Mouse (Mus musculus): ENCODE measurements around the gene Arhgap10.

Arhgap10 gene

DNA sequence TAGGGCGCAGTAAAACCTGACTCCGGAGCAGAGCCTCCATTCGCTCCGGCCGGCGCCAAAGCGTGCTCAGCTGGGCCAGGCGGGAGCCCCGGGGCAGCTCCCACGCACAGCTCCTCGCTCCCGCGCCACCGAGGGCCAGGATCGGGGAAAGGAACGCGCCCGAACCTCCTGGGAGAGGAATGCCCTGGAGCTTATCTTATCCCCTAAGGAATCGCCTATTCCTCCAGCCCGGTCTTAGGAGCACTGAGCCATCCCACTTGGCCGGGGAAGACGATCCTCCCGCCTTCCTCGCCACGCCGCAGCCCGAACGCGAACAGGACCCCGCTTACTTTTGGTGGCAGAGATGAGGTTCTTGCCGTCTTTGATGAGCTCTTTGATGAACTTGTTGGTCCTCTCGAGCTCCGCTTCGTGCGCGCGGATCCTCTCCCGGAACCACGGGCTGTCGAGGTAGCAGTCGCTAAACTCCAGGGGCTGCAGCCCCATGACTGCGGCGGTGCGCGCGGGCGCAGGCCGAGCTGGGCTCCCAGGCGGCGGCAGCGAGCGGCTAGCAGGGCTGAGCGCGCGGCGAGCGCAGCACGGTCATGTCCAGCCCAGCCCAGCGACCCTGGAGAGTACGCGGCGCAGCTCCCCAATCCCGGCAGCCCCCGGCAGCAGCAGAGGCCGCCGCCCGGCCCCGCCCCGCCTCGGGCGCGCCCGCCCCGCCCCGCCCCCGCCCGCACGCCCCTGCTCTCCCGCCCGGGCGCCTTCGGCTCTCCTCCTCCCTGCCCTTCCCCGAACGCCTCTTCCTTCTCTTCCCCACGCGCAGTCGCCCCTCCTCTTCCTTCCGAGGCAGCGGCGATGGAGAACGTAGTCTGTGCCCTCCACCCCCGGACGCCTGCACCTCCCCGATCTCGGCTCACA lies at the start of gene Arhgap10:
Gene Arhgap10 (minus strand): TSS at position 653 of the 900 bp plus-strand sequence.
- DNase-seq, result peak; percentile 76

DNA sequence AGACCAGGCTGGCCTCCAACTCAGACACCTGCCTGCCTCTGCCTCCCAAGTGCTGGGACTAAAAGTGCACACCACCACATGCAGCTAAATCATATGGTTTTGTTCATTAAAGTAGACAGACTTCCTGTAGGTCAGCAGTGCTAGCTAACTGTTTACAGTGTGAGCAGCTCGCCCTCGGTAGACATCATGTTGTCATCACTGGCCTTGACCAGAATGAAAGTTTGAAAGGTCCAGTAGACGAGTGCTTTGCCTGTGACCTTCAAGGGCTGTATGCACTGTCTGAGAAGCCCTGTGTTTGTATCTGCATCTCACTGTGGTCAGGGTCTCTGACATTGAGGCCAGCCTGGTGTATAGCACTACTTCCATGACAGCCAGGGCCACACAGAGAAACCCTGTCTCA lies 43.7 kb upstream of the Arhgap10 start:
- DNase-seq, result no peak

DNA sequence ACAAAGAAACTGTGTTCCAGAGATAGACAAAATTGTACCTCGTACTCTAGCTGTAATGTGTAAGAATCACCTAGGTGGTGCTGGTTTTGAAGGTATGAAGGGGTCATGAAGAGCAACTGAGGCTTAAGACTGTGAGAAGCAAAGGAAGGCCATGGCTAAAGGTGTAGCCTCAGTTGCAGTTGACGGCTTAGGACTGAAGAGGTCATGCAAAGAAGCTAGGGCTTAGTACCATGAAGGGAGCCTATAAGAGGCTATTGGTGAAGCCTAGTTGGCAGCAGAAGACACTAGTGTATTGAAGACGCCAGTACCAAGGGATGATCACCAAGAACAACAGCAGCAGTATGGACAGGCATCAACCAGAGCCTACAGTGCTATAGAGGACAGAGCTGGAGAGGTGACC lies 34.7 kb upstream of the Arhgap10 start:
- no peak for DNase-seq

DNA sequence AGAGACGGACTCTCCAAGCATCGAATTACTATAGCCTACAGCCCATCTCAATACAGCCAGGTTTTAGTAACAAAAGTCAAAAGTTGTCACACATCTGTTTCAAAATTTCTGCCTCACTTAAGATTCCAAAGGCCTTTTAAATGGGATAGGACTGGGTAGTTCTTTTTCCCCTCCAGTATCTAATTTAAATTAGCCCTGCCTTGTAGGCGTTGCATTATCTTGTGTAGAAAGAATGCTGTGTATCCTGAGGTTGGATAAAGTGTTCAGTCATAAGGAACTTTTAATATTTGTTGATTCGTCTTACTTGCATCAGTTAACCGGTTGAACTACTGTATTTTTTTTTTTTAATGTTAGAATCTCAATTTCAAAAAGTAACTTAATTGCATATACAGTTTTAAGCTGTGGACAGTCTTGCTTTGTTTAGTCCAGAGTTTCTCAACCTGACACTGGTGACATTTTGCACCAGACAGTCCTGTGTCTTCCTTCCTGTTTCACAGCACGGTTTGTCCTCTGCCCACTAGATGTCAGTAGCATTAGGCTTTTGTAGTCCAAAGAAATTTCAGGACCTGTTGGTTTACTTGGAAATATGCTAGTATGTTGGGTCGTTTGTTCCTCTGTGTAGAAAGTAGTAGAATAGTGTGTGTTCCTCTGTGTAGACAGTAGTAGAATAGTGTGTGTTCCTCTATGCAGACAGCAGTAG lies 32.3 kb upstream of the Arhgap10 start:
- peak; percentile 20 for DNase-seq

DNA sequence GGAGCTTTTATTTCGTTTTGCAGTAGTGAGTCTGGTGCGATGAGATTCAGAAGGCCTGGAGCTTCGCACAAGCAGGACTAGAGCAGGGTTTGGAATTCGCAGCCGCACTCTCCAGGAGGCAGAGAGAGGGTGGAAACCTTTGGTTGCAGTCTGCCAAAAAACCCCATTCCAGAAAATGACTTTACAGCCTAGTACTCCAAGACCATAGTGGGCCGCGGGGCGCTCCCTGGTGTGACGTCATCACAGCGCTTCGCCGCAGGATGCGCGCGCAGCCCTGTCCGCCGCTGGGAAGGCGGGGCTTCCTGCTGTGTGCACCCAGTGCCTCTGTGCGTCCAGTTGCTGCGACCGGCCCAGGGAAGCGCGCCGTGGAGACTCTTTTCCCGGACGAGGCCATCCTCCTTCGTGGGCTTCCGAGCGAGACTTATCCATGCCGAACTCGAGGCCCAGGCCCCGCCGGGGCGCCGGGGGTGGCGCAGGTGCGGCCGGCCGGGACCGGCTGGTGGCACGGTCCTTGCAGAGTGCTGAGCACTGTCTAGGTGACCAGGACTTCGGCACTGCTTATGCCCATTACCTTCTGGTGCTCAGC lies 31.5 kb upstream of the Arhgap10 start, which contains the start of gene Prmt9:
Gene Prmt9 (plus strand): TSS at position 277 of the 586 bp plus-strand sequence.
- peak; percentile 89 for DNase-seq

DNA sequence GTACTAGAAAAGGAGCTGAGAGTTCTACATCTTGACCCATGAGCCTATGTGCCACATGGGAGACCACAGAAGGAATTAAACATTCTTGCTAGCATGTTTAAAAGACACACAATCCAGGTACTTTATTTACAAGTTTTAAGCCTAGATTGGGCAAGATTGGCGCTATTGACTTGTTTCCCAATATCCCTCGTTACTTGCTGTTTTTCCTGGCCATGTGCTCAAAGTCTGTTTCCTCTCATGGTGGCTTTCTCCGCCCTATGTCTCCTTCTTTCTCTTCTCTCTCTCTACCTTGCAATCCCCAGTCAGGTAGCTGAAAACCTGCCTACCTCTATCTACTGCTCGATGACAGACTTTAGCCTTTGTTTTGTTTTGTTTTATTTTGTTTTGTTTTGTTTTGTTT lies 27.9 kb upstream of the Arhgap10 start:
- DNase-seq, result no peak

DNA sequence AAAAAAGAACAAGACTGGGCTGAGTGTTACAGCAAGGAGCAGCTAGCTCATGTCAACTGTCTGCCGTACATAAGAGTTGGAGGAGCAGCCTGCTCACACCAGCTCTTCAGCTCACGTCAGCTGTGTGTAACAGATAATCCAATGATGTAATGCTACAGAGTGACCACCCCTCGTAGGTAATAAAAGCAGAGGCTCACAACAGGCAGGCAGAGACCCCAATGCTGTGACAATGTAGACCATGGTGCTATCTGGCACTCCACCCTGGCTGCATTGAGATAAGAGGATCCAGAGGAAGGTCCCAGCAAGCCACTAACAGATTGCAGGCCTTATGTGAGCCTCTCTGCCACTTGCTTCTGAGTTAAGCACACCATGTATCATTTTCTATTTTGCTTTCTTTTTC lies 26.7 kb upstream of the Arhgap10 start:
- no peak for DNase-seq

DNA sequence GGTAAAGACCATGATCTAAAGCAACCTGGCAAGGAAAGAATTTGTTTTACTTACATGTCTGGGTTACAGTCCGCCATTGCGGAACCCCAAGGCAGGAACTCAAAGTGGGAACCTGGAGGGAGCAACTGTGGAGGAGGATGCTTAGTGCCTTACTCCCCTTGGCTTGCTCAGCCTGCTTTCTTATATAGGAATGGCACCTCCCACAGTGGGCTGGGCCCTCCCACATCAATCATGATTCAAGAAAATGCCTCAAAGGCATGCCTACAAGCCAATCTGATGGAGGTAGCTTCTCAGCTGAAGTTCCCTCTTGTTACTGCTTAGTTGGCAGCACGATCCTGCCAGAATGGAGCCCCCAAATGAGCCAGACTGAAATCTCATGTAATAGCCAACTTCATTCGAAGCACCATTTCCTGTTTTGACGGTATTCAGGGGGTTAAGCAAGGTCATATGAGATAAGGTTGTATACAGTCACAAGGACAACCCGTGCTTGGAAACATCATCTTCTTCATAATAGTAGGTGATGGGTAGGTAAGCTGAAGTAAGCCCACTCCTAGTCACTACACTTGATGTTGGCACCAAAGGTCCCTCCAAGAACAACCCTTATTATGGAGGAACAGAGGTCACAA lies 25.5 kb upstream of the Arhgap10 start:
- DNase-seq, result no peak

DNA sequence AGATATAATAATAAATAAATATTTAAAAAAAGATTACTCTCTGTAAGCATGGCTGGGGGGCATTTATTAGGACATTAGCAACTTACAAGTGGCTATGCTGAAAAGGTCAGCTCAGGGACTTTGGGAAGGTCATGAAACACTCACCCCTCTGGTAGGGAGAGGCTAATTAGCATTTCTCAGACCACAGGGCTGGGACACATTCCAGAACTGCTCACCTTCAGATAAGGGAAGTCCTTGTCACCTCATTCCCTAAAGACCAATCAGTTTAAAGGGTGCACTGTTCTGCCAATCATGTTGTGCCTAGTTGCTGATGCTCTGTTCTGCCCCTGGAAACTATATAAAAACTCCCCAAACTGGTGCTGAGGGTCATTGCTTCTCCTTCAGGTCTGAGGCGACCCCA lies 20.5 kb upstream of the Arhgap10 start:
- no peak for DNase-seq

DNA sequence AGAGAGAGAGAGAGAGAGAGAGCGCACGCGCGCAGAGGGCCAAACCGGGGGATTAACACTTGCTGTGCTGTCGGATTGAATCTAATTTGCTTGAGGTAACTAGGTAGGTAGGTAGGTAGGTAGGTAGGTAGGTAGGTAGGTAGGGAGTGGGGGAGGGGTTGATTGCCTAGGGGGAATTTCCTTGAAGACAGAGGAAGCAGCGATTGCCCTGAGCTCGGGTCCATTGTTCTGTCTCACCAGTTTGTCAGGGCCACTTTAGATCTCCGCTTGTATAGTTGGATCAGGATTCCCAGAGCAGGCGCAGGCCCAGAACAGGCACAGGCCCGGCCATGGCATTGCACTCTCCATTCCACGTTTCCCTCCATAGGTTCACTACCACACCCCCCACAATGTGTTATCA lies 19.1 kb upstream of the Arhgap10 start:
- DNase-seq, result no peak

DNA sequence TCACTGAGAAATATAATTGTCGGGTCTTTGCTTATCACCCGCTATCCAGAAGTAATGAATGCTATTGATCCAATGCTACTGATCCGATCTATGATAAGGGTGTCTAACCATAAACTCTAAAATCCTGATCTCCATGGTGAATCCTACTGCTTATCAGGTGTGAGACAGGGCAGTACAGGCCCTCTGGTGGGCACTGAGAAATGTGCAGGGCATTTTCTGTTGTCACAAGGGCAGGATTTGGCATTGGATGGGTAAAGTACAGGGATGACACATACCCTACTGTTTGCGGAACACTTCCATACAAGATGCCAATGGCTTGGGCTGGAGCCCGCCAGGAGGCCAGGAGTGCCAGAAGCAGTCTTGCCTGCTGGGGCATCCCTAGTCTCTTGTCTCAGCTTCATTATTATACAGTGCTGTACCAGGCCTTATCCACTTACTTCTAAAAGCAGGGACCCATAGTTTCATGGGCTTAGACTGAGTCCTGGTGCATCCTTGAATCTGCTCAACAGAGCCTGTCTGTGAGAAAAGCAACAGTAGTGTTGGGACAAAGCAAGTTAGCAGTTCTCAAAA lies 17.4 kb upstream of the Arhgap10 start:
- DNase-seq, result peak; percentile 75

DNA sequence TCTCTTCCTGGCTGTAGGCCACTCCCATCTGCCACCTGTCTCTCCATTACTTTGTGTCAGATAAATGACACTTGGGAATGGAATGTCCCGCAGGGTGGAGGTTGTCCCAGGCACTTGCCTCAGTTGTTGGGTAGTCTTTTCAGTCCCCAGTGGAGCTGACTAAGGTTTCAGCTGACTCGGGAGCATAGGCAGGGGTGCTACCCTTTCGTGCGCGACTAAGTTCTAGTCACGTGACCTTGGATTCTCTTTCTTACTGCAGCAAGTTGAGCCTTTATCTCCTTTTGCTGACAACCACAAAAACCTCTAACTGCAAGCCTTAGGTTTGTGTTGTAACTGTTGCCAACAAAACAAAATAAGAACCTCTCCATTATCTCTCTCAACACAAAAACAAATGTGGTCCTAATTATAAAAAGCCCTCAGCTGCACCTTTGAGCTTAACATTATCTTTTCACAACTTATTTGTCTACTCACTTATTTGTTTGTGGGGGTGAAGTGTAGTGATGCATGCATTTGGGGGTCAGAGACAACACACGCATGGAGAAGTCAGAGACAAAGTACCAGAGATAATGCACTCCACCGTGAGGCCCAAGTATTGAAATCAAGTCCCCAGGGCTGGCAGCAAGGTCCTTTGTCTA lies 16.7 kb upstream of the Arhgap10 start:
- DNase-seq, result no peak

DNA sequence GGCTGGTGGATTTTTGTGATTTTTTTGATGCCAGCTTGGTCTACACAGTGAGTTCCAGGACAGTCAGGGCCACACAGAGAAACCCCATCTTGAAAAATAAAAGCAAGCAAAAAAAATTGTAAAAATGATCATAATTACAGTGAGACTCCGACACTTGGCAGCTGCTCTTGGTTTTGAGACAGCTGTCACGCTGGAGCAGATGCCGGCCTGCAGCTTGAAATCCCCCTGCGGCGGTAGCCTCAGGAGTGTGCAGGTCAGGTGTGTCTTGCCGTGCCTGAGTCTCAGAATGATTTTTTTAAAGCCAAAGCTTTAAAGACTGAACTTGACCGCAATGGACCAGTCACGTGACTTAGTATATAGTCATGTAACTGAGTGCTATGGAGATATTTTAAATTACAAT lies 8.4 kb upstream of the Arhgap10 start:
- no peak for DNase-seq

DNA sequence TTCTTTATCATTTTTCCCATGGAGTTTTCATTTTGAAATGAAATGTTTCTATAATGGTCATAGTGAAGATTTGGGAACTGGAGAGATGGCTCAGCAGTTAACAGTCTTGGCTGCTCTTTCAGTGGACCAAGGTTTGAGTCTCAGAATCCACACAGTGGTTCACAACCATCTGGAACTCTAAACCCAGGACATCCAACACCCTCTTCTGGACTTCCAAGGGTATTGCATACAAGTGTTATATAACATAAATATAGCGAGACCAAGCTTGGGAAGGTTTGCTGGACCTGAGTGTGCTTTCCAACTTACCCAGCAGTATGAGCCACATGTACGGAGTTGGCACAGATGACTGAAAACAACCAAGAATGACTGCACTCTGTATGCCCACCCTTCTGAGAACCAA lies 7.2 kb upstream of the Arhgap10 start:
- no peak for DNase-seq

DNA sequence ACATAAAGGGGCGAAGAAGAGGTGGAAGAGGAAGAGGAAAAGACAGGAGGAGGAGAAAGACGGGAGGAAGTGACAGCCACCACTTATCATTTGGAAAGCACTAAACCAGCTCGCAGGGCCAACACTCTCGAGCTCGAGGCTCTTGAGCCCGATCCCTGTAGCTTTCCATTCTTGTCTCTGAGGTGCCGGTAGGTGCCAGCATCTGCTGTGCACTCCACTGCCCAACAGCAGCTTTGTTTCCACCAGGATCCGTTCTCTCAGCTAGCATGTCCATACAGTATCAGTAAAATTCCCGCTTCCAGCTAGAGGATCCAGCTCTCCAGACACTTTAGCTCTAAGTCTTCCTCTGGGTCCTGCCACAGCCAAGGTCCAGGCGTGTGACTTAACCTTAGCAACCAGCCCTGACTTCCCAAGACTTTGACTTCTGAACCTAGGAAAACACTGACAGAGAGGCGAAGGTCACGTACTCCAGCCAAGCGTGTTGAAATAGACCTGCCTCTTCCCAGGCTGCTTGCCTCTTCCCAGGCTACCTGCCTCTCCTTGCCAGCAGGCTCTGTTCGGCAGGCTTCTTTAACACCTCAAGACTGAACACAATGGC lies 6.4 kb upstream of the Arhgap10 start:
- DNase-seq, result no peak

DNA sequence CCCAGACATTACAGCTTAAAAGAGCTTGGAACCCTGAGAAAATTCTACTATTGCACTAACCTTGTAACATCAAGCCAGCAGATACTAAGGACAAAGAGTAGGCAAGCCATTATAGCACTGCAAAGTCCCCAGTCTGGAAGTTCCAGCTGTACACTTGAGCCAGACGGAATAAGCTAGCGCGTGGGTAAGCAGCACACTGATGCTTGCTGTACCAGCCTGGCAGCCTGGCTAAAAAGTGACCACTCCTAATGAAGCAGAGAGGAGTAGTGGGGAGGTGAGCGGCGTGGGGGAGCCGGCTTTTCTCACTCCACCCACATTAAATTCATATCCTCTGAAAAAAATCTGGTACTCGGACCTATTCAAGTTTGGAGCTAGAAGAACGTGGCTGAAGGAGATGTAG lies 5.2 kb upstream of the Arhgap10 start:
- no peak for DNase-seq

DNA sequence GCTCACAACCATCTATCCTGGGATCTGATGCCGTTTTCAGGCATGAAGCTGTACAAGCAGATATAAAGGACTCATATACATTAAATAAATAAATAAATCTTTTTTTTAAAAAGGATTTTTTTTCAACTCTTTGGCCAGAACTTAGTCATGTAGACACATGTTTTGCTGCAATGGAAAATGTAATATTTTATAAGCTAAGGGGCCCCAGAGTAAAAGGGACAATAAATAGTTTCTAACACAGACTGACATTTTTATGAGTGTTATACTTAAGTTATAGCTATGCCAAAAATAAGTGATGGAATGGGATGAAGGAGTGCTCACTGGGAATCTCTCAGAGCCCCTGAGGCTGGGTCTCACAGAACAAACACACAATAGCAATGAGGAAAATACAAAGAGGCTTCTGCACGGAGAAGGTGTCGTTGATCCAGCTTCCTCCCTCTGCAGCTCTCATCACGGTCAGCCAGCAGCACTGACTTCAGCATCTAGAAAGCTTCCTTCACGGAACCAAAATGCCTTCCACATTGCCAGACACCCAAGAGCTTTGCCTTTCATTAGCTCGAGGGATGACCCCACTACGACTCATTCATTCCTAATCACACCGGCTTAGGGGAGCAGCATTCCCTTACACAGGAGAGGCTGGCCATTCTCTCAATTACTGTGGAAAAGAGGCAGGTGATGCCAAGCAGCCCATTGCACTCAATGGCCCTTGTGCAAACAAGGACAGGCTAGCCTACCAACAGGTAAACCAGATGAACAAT lies 3.5 kb upstream of the Arhgap10 start:
- DNase-seq, result no peak

DNA sequence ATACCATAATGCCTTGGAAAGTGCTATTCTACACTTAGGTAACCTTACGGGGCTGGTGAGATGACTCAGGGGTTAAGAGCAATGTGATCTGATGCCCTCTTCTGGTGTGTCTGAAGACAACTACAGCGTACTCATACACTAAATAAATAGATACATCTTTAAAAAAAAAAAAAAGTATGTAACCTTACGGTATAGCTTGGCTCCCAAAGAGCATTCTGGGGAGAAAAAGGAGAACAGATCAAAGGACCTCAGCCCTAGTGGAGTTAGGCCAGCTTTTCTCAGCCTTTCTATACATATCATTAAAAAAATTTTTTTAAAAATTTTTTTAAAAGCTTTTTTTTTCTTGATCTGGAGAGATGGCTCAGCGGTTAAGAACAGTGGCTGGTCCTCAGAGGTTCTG lies 2.8 kb upstream of the Arhgap10 start:
- DNase-seq, result no peak

DNA sequence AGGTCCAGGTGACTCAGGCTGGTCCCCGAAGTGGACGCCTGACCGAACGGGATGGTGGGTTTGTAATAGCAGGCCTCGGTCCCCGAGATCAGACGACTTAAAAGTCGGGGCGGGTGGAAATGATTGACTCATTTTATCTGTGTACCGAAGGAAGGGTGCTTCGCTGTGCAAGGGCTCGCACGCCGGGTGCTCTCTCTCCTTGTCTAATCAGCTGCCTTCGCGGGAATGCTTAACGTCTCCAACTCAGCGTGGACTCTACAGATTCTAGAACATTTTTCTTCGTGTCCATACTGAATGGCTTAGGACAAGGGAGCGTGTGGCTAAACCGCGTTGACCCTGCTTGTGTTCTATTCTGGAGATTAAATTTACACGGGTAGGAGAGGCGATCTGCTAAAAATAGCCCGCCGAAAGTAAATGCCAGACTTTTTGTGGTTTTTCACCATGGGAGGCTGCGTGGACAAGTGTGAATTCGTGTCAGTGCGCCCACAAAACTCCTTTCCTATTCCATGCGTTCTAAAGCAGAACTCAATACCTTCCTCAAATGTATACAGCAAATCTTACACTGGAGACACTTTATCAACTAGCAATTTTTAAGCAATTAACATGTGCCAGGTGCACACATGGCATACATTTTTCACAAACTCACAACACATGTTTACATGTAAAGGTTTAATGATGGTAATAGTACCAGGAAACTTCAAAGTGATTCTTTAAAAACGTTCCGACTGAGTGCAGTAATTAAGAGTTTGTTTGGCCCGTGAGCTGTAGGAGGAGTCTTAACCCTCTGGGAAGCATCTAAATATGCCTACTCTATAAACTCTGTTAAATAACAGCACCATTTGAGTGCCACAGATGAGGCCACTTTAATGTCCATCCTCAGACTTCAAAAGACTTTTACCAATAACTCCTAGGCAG lies 705 bp upstream of the Arhgap10 start:
- DNase-seq, result no peak

DNA sequence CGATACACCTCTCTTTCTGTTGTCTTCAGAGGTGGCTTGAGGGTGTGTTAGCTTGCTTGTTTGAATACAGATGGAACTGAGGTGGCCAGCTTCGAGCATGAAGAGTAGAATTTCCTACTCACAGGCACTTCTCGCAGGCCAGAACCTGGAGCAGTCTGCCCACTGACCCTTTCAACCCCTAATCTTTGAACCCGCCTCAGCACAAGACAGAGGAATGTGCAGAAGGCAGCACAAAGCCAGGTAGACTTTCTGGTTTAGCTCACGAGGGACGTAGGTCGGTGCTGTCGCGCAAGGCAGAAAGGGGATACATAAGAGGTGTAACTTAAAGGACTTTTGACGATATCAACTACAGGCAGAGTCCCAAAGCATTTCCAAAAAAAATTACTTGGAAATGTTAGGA lies 908 bp downstream of the Arhgap10 start:
- peak; percentile 24 for DNase-seq

Measured in cerebellum, adult 8-10 months (tissue).